Comparison of ENCODE assay signal across 8 mouse cellular contexts in genomic region chr5:123974616-123975111, GRCm38 (mm10). TPM values are rescaled to one million over a fixed set of nuclear protein-coding genes. Genes with fewer than 3 reads are reported as not detected.
DNase-seq lines count a peak whose midpoint lies in the region; ATAC-seq and TF ChIP-seq lines count a peak whose summit lies in the region.

No protein-coding gene starts in this region.

- peak overlapping the region; percentile 97 to 100; a peak in 2 of 4 replicates for H3K4me3 ChIP-seq in MEL (ENCODE audit: control insufficient read depth in 1 of 2, insufficient read depth in 1 of 2, low read depth in 2 of 2, low read length in 2 of 2)
- H3K4me3 ChIP-seq in heart, postnatal 0 days (ENCODE audit: low read depth, low read length): peak overlapping the region; percentile 77
- H3K4me3 ChIP-seq in liver, embryonic 14.5 days (ENCODE audit: insufficient read depth in 1 of 2, low read depth in 2 of 2, low read length in 2 of 2): peak overlapping the region; percentile 18 to 79
- H3K4me3 ChIP-seq in neural tube, embryonic 12.5 days: peak overlapping the region; percentile 82; the same call in 1 of the 2 replicates

- peaks cover 10% of the 10 kb centered on the region for H3K79me2 ChIP-seq in MEL (ENCODE audit: control insufficient read depth, insufficient read depth, low read length, poor library complexity)

- H3K9ac ChIP-seq in MEL (ENCODE audit: control insufficient read depth, low read depth, low read length, poor library complexity, severe bottlenecking): peak overlapping the region; percentile 19; the same call in 1 of the 2 replicates
- H3K9ac ChIP-seq in heart, postnatal 0 days (replicated peaks; ENCODE audit: low read depth, low read length): peak overlapping the region; percentile 21; the same call in 1 of the 2 replicates
- peak overlapping the region; percentile 67 for H3K9ac ChIP-seq in liver, embryonic 14.5 days (replicated peaks)
- no peak overlapping the region for H3K9ac ChIP-seq in neural tube, embryonic 12.5 days

- peak overlapping the region; percentile 96 for H3K4me2 ChIP-seq in heart, postnatal 0 days (ENCODE audit: low read depth, low read length)
- H3K4me2 ChIP-seq in liver, embryonic 14.5 days (ENCODE audit: low read depth): peak overlapping the region; percentile 97
- H3K4me2 ChIP-seq in neural tube, embryonic 12.5 days (replicated peaks): peak overlapping the region; percentile 83

- TF ChIP-seq RAD21 in MEL (IDR thresholded peaks at IDR 0.05; ENCODE audit: low read depth, low read length): no peak

- H3K27ac ChIP-seq in MEL (ENCODE audit: control insufficient read depth, low read depth, low read length): no peak overlapping the region
- no peak overlapping the region for H3K27ac ChIP-seq in heart, postnatal 0 days (ENCODE audit: low read depth)
- no peak overlapping the region for H3K27ac ChIP-seq in liver, embryonic 14.5 days
- no peak overlapping the region for H3K27ac ChIP-seq in neural tube, embryonic 12.5 days

- no peaks in the 10 kb centered on the region for H3K9me3 ChIP-seq in MEL (replicated peaks; ENCODE audit: insufficient read depth, low read length)
- H3K9me3 ChIP-seq in heart, postnatal 0 days (replicated peaks; ENCODE audit: control insufficient read depth, low read length): no peaks in the 10 kb centered on the region
- H3K9me3 ChIP-seq in liver, embryonic 14.5 days (ENCODE audit: control insufficient read depth, low read length): no peaks in the 10 kb centered on the region
- H3K9me3 ChIP-seq in neural tube, embryonic 12.5 days: no peaks in the 10 kb centered on the region

- intact Hi-C loops in left cerebral cortex, postnatal 10 days (cut with DNase I): no loop called here

- H3K27me3 ChIP-seq in MEL (ENCODE audit: control insufficient read depth in 1 of 2, insufficient read depth in 2 of 2, low read length in 2 of 2): no peaks in the 10 kb centered on the region
- H3K27me3 ChIP-seq in heart, postnatal 0 days (ENCODE audit: control insufficient read depth, insufficient read depth, low read length): no peaks in the 10 kb centered on the region
- H3K27me3 ChIP-seq in liver, embryonic 14.5 days (ENCODE audit: control insufficient read depth, insufficient read depth, low read length): peaks cover 3% of the 10 kb centered on the region
- H3K27me3 ChIP-seq in neural tube, embryonic 12.5 days (replicated peaks): peaks cover 27% of the 10 kb centered on the region

- no peaks in the 10 kb centered on the region; a peak in 1 of 4 replicates for H3K36me3 ChIP-seq in MEL (ENCODE audit: control insufficient read depth in 1 of 2, insufficient read depth in 2 of 2, low read length in 2 of 2)
- H3K36me3 ChIP-seq in heart, postnatal 0 days (replicated peaks; ENCODE audit: control insufficient read depth, insufficient read depth, low read length): no peaks in the 10 kb centered on the region
- H3K36me3 ChIP-seq in liver, embryonic 14.5 days (replicated peaks; ENCODE audit: control insufficient read depth, insufficient read depth, low read depth): no peaks in the 10 kb centered on the region
- no peaks in the 10 kb centered on the region for H3K36me3 ChIP-seq in neural tube, embryonic 12.5 days

- H3K4me1 ChIP-seq in MEL (ENCODE audit: control insufficient read depth in 1 of 2, insufficient read depth in 2 of 2, low read length in 2 of 2): peaks cover 0 to 6% of the 10 kb centered on the region in 2 experiments; a peak in 2 of 4 replicates
- peaks cover 28% of the 10 kb centered on the region for H3K4me1 ChIP-seq in heart, postnatal 0 days (ENCODE audit: control insufficient read depth, insufficient read depth)
- H3K4me1 ChIP-seq in liver, embryonic 14.5 days (replicated peaks; ENCODE audit: control insufficient read depth in 2 of 2, insufficient read depth in 2 of 2, low read length in 1 of 2): peaks cover 0 to 5% of the 10 kb centered on the region in 2 experiments; a peak in 2 of 4 replicates
- H3K4me1 ChIP-seq in neural tube, embryonic 12.5 days: peaks cover 21% of the 10 kb centered on the region

- TF ChIP-seq EP300 in MEL (IDR thresholded peaks at IDR 0.05; ENCODE audit: low read depth in 1 of 2, low read length in 2 of 2): no peak
- no peak for TF ChIP-seq EP300 in heart, postnatal 0 days (IDR thresholded peaks at IDR 0.05; ENCODE audit: low read depth)
- TF ChIP-seq EP300 in liver, embryonic 14.5 days (IDR thresholded peaks at IDR 0.05; ENCODE audit: low read depth): no peak

- TF ChIP-seq POLR2A in MEL (IDR thresholded peaks at IDR 0.05; ENCODE audit: control insufficient read depth in 1 of 2, insufficient read depth in 1 of 2, low read depth in 1 of 2, low read length in 2 of 2, poor library complexity in 1 of 2): no peak

- TF ChIP-seq CTCF in MEL (IDR thresholded peaks at IDR 0.05 in 2 of 3, conservative IDR thresholded peaks at IDR 0.05 in 1 of 3; ENCODE audit: control insufficient read depth in 1 of 3, insufficient read depth in 1 of 3, low read depth in 2 of 3, low read length in 3 of 3, poor library complexity in 1 of 3, severe bottlenecking in 1 of 3): no peak
- no peak for TF ChIP-seq CTCF in heart, postnatal 0 days (IDR thresholded peaks at IDR 0.05; ENCODE audit: low read depth)
- no peak for TF ChIP-seq CTCF in liver, embryonic 14.5 days (IDR thresholded peaks at IDR 0.05; ENCODE audit: low read depth)

- 52% methylated on average over 11 of the region's 11 CpGs for WGBS in heart, postnatal 0 days
- WGBS in liver, embryonic 14.5 days (ENCODE audit: insufficient replicate concordance): 30% methylated on average over 11 of the region's 11 CpGs
- WGBS in neural tube, embryonic 12.5 days: 24% methylated on average over 11 of the region's 11 CpGs

- DNase-seq in cerebellum, adult 8-10 months: peak; percentile 21
- DNase-seq in cerebellum, adult 18-20 months: no peak
- DNase-seq in MEL (ENCODE audit: low read depth, low spot score): peak; percentile 62
- no peak for DNase-seq in heart, postnatal 0 days (ENCODE audit: low spot score)
- no peak for DNase-seq in liver, embryonic 14.5 days (ENCODE audit: low read depth in 3 of 3, low spot score in 3 of 3)
- no peak for DNase-seq in urinary bladder, adult 2 months (ENCODE audit: low spot score)
- no peak for DNase-seq in left cerebral cortex, postnatal 10 days (ENCODE audit: extremely low spot score in 1 of 2, low spot score in 2 of 2)

- no peak for ATAC-seq in heart, postnatal 0 days (ENCODE audit: insufficient read depth, low read depth)
- no peak for ATAC-seq in liver, embryonic 14.5 days (ENCODE audit: insufficient read depth)
- ATAC-seq in neural tube, embryonic 12.5 days (ENCODE audit: low FRiP score, low read depth): no peak

RNA-seq across cellular contexts. Expression of gene Hip1r, which starts 1.2 kb away (rescaled TPM):
- 14.9 and 16.6 TPM in 2 replicates for total RNA-seq in MEL (2012; rRNA removed)
- 10 to 100 TPM in 1 of 2 experiments, not detected in 1; 31.6 TPM for polyA plus RNA-seq in MEL (2012; ENCODE audit: insufficient read depth in 1 of 2, insufficient read length in 2 of 2, low read depth in 1 of 2, low replicate concordance in 2 of 2, missing spikeins in 1 of 2)
- total RNA-seq in heart, postnatal 0 days (2014; rRNA removed; ENCODE audit: low replicate concordance): 16.3 and 29.2 TPM in 2 replicates
- 9.3 and 11.9 TPM in 2 replicates for polyA plus RNA-seq in heart, postnatal 0 days (2015; fragmentation: Nextera tagmentation; extraction: Ambion mirVana)
- 6.4 and 7.6 TPM in 2 replicates for polyA plus RNA-seq in liver, embryonic 14.5 days (2012; rRNA removed)
- polyA plus RNA-seq in liver, embryonic 14.5 days (2014; fragmentation: Nextera tagmentation; extraction: Ambion mirVana): 6.2 and 7.2 TPM in 2 replicates
- 12.6 and 14.6 TPM in 2 replicates for polyA plus RNA-seq in neural tube, embryonic 12.5 days (2016; fragmentation: Nextera tagmentation; extraction: Ambion mirVana)
- polyA plus RNA-seq in urinary bladder, adult 2 months (2012; rRNA removed): 53.9 and 54.0 TPM in 2 replicates
- 10 to 100 TPM; 82.4 to 93.4 TPM for total RNA-seq in left cerebral cortex, postnatal 10 days (2021)

RNA-seq across cellular contexts. Expression of gene Ccdc62, which starts 44.2 kb away (rescaled TPM):
- total RNA-seq in MEL (2012; rRNA removed): 7.5 and 8.5 TPM in 2 replicates
- polyA plus RNA-seq in MEL (2012; ENCODE audit: insufficient read depth in 1 of 2, insufficient read length in 2 of 2, low read depth in 1 of 2, low replicate concordance in 2 of 2, missing spikeins in 1 of 2): 10 to 100 TPM in 1 of 2 experiments, not detected in 1; 13.4 TPM
- total RNA-seq in heart, postnatal 0 days (2014; rRNA removed; ENCODE audit: low replicate concordance): 2.0 and 11.5 TPM in 2 replicates
- 5.8 and 7.0 TPM in 2 replicates for polyA plus RNA-seq in heart, postnatal 0 days (2015; fragmentation: Nextera tagmentation; extraction: Ambion mirVana)
- 2.0 and 2.7 TPM in 2 replicates for polyA plus RNA-seq in liver, embryonic 14.5 days (2012; rRNA removed)
- 3.4 and 3.7 TPM in 2 replicates for polyA plus RNA-seq in liver, embryonic 14.5 days (2014; fragmentation: Nextera tagmentation; extraction: Ambion mirVana)
- polyA plus RNA-seq in neural tube, embryonic 12.5 days (2016; fragmentation: Nextera tagmentation; extraction: Ambion mirVana): 5.9 and 7.9 TPM in 2 replicates
- 10.9 and 15.4 TPM in 2 replicates for polyA plus RNA-seq in urinary bladder, adult 2 months (2012; rRNA removed)
- total RNA-seq in left cerebral cortex, postnatal 10 days (2021): 1 to 10 TPM; 2.1 to 2.8 TPM

RNA-seq across cellular contexts. Expression of gene Gm43518, which starts 47.4 kb away (rescaled TPM):
- total RNA-seq in MEL (2012; rRNA removed): 1.5 and 2.1 TPM in 2 replicates
- 1 to 10 TPM in 1 of 2 experiments, not detected in 1; 3.6 TPM for polyA plus RNA-seq in MEL (2012; ENCODE audit: insufficient read depth in 1 of 2, insufficient read length in 2 of 2, low read depth in 1 of 2, low replicate concordance in 2 of 2, missing spikeins in 1 of 2)
- total RNA-seq in heart, postnatal 0 days (2014; rRNA removed; ENCODE audit: low replicate concordance): not detected in 2 replicates
- 1.6 and 1.8 TPM in 2 replicates for polyA plus RNA-seq in heart, postnatal 0 days (2015; fragmentation: Nextera tagmentation; extraction: Ambion mirVana)
- 0.14 and 0.63 TPM in 2 replicates for polyA plus RNA-seq in liver, embryonic 14.5 days (2012; rRNA removed)
- polyA plus RNA-seq in liver, embryonic 14.5 days (2014; fragmentation: Nextera tagmentation; extraction: Ambion mirVana): 0.60 TPM in 1 of 2 replicates, not detected in the other
- 2.4 and 3.4 TPM in 2 replicates for polyA plus RNA-seq in neural tube, embryonic 12.5 days (2016; fragmentation: Nextera tagmentation; extraction: Ambion mirVana)
- 2.3 and 2.8 TPM in 2 replicates for polyA plus RNA-seq in urinary bladder, adult 2 months (2012; rRNA removed)
- total RNA-seq in left cerebral cortex, postnatal 10 days (2021): 1 to 10 TPM; 1.5 to 2.4 TPM

RNA-seq across cellular contexts. Expression of gene Vps37b, which starts 57.4 kb away (rescaled TPM):
- 27.4 and 28.6 TPM in 2 replicates for total RNA-seq in MEL (2012; rRNA removed)
- polyA plus RNA-seq in MEL (2012; ENCODE audit: insufficient read depth in 1 of 2, insufficient read length in 2 of 2, low read depth in 1 of 2, low replicate concordance in 2 of 2, missing spikeins in 1 of 2): 10 to 100 TPM in 1 of 2 experiments, not detected in 1; 66.0 TPM
- 51.4 and 59.6 TPM in 2 replicates for total RNA-seq in heart, postnatal 0 days (2014; rRNA removed; ENCODE audit: low replicate concordance)
- polyA plus RNA-seq in heart, postnatal 0 days (2015; fragmentation: Nextera tagmentation; extraction: Ambion mirVana): 44.5 and 55.7 TPM in 2 replicates
- polyA plus RNA-seq in liver, embryonic 14.5 days (2012; rRNA removed): 11.3 and 11.5 TPM in 2 replicates
- 8.8 and 12.6 TPM in 2 replicates for polyA plus RNA-seq in liver, embryonic 14.5 days (2014; fragmentation: Nextera tagmentation; extraction: Ambion mirVana)
- polyA plus RNA-seq in neural tube, embryonic 12.5 days (2016; fragmentation: Nextera tagmentation; extraction: Ambion mirVana): 70.9 and 71.2 TPM in 2 replicates
- 34.2 and 38.8 TPM in 2 replicates for polyA plus RNA-seq in urinary bladder, adult 2 months (2012; rRNA removed)
- total RNA-seq in left cerebral cortex, postnatal 10 days (2021): 10 to 100 TPM; 42.5 to 42.6 TPM

Comparison
In these comparisons a context has a peak if more than half of its experiments do, and no peak if none do; other contexts are left out.
1. DNase-seq: peak in cerebellum, adult 8-10 months (single experiment) and MEL (single experiment); none in cerebellum, adult 18-20 months (0 of 2), heart, postnatal 0 days (single experiment), liver, embryonic 14.5 days (0 of 3), urinary bladder, adult 2 months (single experiment) and left cerebral cortex, postnatal 10 days (0 of 2).
2. H3K4me3 ChIP-seq: peak in every context shown above with its lines; median percentile 98 in MEL; 82 in neural tube, embryonic 12.5 days; 77 in heart, postnatal 0 days; 48 in liver, embryonic 14.5 days.
3. Peak in every context shown above with its lines, with median percentiles within 50 percentile points of each other: H3K4me2 ChIP-seq.